Mouse (Mus musculus): ENCODE measurements at regions not wholly inside any gene's neighbourhood (a gene's known extent, or its start where the extent isn't known, plus 50 kb on each side); places are given as distances from the start of the nearest gene placed in this dataset.

- Histone ChIP-seq H3K27ac (replicated peaks) (no peak overlapping the region), H3K9me3 (replicated peaks) (no peaks in the 10 kb centered on the region), H3K27me3 (replicated peaks) (no peaks in the 10 kb centered on the region), H3K4me2 (no peak overlapping the region), H3K36me3 (no peaks in the 10 kb centered on the region), H3K9ac (replicated peaks) (no peak overlapping the region), H3K4me3 (replicated peaks) (no peak overlapping the region), H3K4me1 (peaks cover 6% of the 10 kb centered on the region)
- no peak for ATAC-seq (ENCODE audit: low FRiP score)
- WGBS: 15% methylated on average over 9 of the region's 9 CpGs
Measured at GRCm38 (mm10) chr8:96244549-96245152, 356.3 kb upstream of the Got2 start.

- Histone ChIP-seq H3K4me3 (replicated peaks) (no peak overlapping the region), H3K4me1 (no peaks in the 10 kb centered on the region), H3K27ac (replicated peaks) (no peak overlapping the region), H3K36me3 (no peaks in the 10 kb centered on the region), H3K9me3 (replicated peaks) (no peaks in the 10 kb centered on the region), H3K27me3 (replicated peaks) (no peaks in the 10 kb centered on the region), H3K9ac (replicated peaks) (no peak overlapping the region), H3K4me2 (no peak overlapping the region)
- no peak for ATAC-seq (ENCODE audit: low FRiP score)
Measured at GRCm38 (mm10) chr8:96238406-96238805, 350.1 kb upstream of the Got2 start.

GRCm38 (mm10) chr8:96237940-96238339, 349.6 kb upstream of the Got2 start:
- no peaks in the 10 kb centered on the region for H3K9me3 ChIP-seq (replicated peaks)
- no peak overlapping the region for H3K4me3 ChIP-seq (replicated peaks)
- ATAC-seq (ENCODE audit: low FRiP score): no peak
- H3K27me3 ChIP-seq (replicated peaks): no peaks in the 10 kb centered on the region
- no peak overlapping the region for H3K4me2 ChIP-seq
- H3K9ac ChIP-seq (replicated peaks): no peak overlapping the region
- H3K36me3 ChIP-seq: no peaks in the 10 kb centered on the region
- H3K27ac ChIP-seq (replicated peaks): no peak overlapping the region
- H3K4me1 ChIP-seq: no peaks in the 10 kb centered on the region
- WGBS: 92% methylated on average over 3 of the region's 3 CpGs

GRCm38 (mm10) chr8:96230412-96230811, 342.1 kb upstream of the Got2 start:
- H3K4me2 ChIP-seq: no peak overlapping the region
- H3K9me3 ChIP-seq (replicated peaks): no peaks in the 10 kb centered on the region
- no peaks in the 10 kb centered on the region for H3K27me3 ChIP-seq (replicated peaks)
- no peak overlapping the region for H3K27ac ChIP-seq (replicated peaks)
- ATAC-seq (ENCODE audit: low FRiP score): no peak
- no peaks in the 10 kb centered on the region for H3K36me3 ChIP-seq
- no peak overlapping the region for H3K9ac ChIP-seq (replicated peaks)
- 31% methylated on average over 4 of the region's 4 CpGs for WGBS
- no peak overlapping the region for H3K4me3 ChIP-seq (replicated peaks)
- no peaks in the 10 kb centered on the region for H3K4me1 ChIP-seq
